Mouse (Mus musculus): ENCODE measurements around the gene Ivd.

- TF ChIP-seq CTCF (IDR thresholded peaks at IDR 0.05; ENCODE audit: control insufficient read depth, insufficient read depth, low read length): no peak
- TF ChIP-seq POLR2A (IDR thresholded peaks at IDR 0.05; ENCODE audit: borderline replicate concordance, control insufficient read depth, low read depth, low read length): no peak
Observed at GRCm38 (mm10) chr2:118841186-118841585, 20.6 kb upstream of the Ivd start.
